Mouse (Mus musculus) adrenal gland, adult 8-10 months (tissue): Measurements from ENCODE around the gene Kif5a. TPM values are rescaled to one million over a fixed set of nuclear protein-coding genes. Genes with fewer than 3 reads are reported as not detected.

ENCODE experiments used
- DNase-seq: peaks from one replicate; pipeline ENCODE4 v3.0.0; 2022
- total RNA-seq, 4 experiments: library from RNA; stranded (reverse); gene quantifications; 2 replicates each; pipeline ENCODE4 v1.2.4; 2022

Gene Kif5a
- total RNA-seq, 4 experiments from 2014 or later: 6.8 to 18.6 (median 14.5) TPM

- no peak for DNase-seq
Observed at GRCm38 (mm10) chr10:127289573-127290191, 26.5 kb upstream of the Kif5a start.

- peak; percentile 90 for DNase-seq
Observed at GRCm38 (mm10) chr10:127288800-127289572, 25.8 kb upstream of the Kif5a start, which contains the start of gene Mbd6. Mbd6 (minus strand) TSS chr10:127289018.

- DNase-seq: no peak
Observed at GRCm38 (mm10) chr10:127288328-127288799, 25.2 kb upstream of the Kif5a start.

GRCm38 (mm10) chr10:127287936-127288293, 24.8 kb upstream of the Kif5a start:
- DNase-seq: no peak

GRCm38 (mm10) chr10:127287271-127287935, 24.3 kb upstream of the Kif5a start:
- no peak for DNase-seq

GRCm38 (mm10) chr10:127286730-127287129, 23.6 kb upstream of the Kif5a start:
- no peak for DNase-seq

GRCm38 (mm10) chr10:127286194-127286593, 23.0 kb upstream of the Kif5a start:
- no peak for DNase-seq

- no peak for DNase-seq
Observed at GRCm38 (mm10) chr10:127285644-127286043, 22.5 kb upstream of the Kif5a start.

GRCm38 (mm10) chr10:127284724-127285500, 21.8 kb upstream of the Kif5a start:
- no peak for DNase-seq

- DNase-seq: no peak
Observed at GRCm38 (mm10) chr10:127284105-127284622, 21.0 kb upstream of the Kif5a start.

- no peak for DNase-seq
Observed at GRCm38 (mm10) chr10:127282620-127283215, 19.6 kb upstream of the Kif5a start.

- DNase-seq: no peak
Observed at GRCm38 (mm10) chr10:127281316-127281715, 18.2 kb upstream of the Kif5a start.

GRCm38 (mm10) chr10:127279730-127280129, 16.6 kb upstream of the Kif5a start:
- DNase-seq: no peak

- no peak for DNase-seq
Observed at GRCm38 (mm10) chr10:127274261-127275022, 11.3 kb upstream of the Kif5a start.

- DNase-seq: no peak
Observed at GRCm38 (mm10) chr10:127272371-127272770, 9.2 kb upstream of the Kif5a start.

- no peak for DNase-seq
Observed at GRCm38 (mm10) chr10:127269884-127270283, 6.7 kb upstream of the Kif5a start.

- no peak for DNase-seq
Observed at GRCm38 (mm10) chr10:127269036-127269435, 5.9 kb upstream of the Kif5a start.

GRCm38 (mm10) chr10:127268401-127268800, 5.3 kb upstream of the Kif5a start:
- DNase-seq: no peak

GRCm38 (mm10) chr10:127267318-127267717, 4.2 kb upstream of the Kif5a start:
- DNase-seq: no peak

- DNase-seq: peak; percentile 96
Observed at GRCm38 (mm10) chr10:127266112-127267091, 3.3 kb upstream of the Kif5a start, which contains the start of gene Dctn2. Dctn2 (plus strand) TSS chr10:127266368.
